Mouse (Mus musculus) stomach, embryonic 14.5 days (tissue): ENCODE measurements around the gene Rap2b. TPM values are rescaled to one million over a fixed set of nuclear protein-coding genes. Genes with fewer than 3 reads are reported as not detected.

Experiments
- ATAC-seq: fragments of 200-750 bp; cut with Nextera tagmentation; 2 replicates; pipeline ENCODE4 v1.8.0; 2017; ENCODE audit warnings: low read depth, moderate TSS enrichment; ENCODE audit not compliant: insufficient number of reproducible peaks, insufficient read depth, low FRiP score
- H3K27ac ChIP-seq: fragments of 300-500 bp; sonication (generic); 2 replicates; pipeline ENCODE4 v1.5.1; 2014; ENCODE audit warnings: mild to moderate bottlenecking, low read length, moderate library complexity, mixed read lengths
- H3K27me3 ChIP-seq: fragments of 300-500 bp; sonication (generic); 2 replicates; pipeline ENCODE4 v1.6.1; 2014; ENCODE audit warnings: low read length, control low read depth, mixed read lengths; ENCODE audit not compliant: control insufficient read depth, insufficient read depth
- H3K36me3 ChIP-seq: fragments of 300-500 bp; sonication (generic); 2 replicates; pipeline ENCODE4 v1.6.1; 2014; ENCODE audit warnings: mild to moderate bottlenecking, control low read depth, low read length, moderate library complexity, mixed read lengths; ENCODE audit not compliant: control insufficient read depth, insufficient read depth
- H3K4me1 ChIP-seq: fragments of 300-500 bp; sonication (generic); 2 replicates; pipeline ENCODE4 v1.6.1; 2014; ENCODE audit warnings: low read length, control low read depth, mixed read lengths; ENCODE audit not compliant: control insufficient read depth, insufficient read depth
- H3K4me2 ChIP-seq: fragments of 300-500 bp; sonication (generic); replicated peaks from 2 replicates; pipeline ENCODE4 v1.6.1; 2014; ENCODE audit warnings: low read depth, low read length, control low read depth
- H3K4me3 ChIP-seq: fragments of 300-500 bp; sonication (generic); 2 replicates; pipeline ENCODE4 v1.5.1; 2014; ENCODE audit warnings: low read depth, low read length, control low read depth
- H3K9ac ChIP-seq: fragments of 300-500 bp; sonication (generic); replicated peaks from 2 replicates; pipeline ENCODE4 v1.6.1; 2014; ENCODE audit warnings: low read depth, mild to moderate bottlenecking, control low read depth, low read length, moderate library complexity, mixed read lengths
- H3K9me3 ChIP-seq: fragments of 300-500 bp; sonication (generic); 2 replicates; pipeline ENCODE4 v1.6.1; 2016; ENCODE audit warnings: low read depth, low read length, control low read depth; ENCODE audit not compliant: control insufficient read depth
- WGBS: fragments of 180-500 bp; shearing (Covaris S2); extraction: QIAGEN DNeasy Blood & Tissue Kit; methylation state at CpG from one replicate; pipeline ENCODE4 v1.1.7; 2014; 5-methylcytosine and 5-hydroxymethylcytosine counted together
- polyA plus RNA-seq: library from polyadenylated mRNA; unstranded; fragments of >200 nt; fragmentation: Nextera tagmentation; extraction: Ambion mirVana; gene quantifications from 2 replicates; pipeline ENCODE4 v1.2.1, GENCODE M21; 2014

Rap2b gene
- polyA plus RNA-seq: 11.2 and 11.5 TPM in 2 replicates

DNA sequence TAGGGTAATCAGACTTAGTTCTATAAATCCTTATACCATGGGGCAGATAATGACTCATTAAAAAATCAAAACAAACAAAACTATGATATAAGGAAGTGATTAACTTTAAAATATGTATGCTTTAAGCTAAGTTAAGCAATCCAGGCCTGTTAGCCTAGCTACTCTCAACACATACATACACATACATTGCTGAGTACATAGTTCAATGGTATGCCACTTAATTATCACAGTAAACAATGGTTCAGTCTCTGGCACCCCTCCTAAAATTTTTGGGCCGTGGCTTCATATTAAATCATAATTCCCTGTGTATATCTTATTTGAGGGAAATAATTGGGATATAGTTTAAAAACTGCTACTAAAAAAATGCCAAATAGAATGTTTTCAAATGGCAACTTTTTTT is at the start of gene Rap2b:
TSS of gene Rap2b (plus strand) at position 301 of the 400 bp plus-strand sequence.
- Histone ChIP-seq H3K27ac (no peak within 1 kb of the TSS), H3K4me2 (no peak within 1 kb of the TSS)
- whole genome bisulfite sequencing: 75% methylated on average over 1 of the region's 1 CpGs

DNA sequence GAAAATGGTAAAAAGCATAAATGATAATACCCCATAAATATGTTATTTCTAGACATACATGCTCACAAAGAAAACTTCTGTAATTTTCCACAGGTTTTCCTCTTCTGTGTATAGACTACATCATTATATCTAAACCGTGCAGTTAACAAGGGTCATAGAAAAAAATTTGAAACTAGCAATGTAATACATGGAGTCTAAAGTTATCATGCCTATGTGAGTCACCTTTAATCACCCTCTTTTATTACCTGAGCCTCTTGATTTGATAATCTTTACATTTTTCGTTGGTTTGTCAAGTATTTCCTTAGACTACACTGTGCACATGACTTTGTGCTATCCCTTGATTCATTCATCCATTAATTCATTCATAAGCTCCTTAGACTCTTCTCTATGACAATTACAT is 46.4 kb upstream of the Rap2b start:
- Histone ChIP-seq H3K4me1 (no peaks in the 10 kb centered on the region), H3K27me3 (no peaks in the 10 kb centered on the region), H3K9ac (no peak overlapping the region), H3K36me3 (no peaks in the 10 kb centered on the region), H3K9me3 (no peaks in the 10 kb centered on the region), H3K4me2 (no peak overlapping the region), H3K27ac (no peak overlapping the region), H3K4me3 (no peak overlapping the region)
- no peak for ATAC-seq
- WGBS: 65% methylated on average over 2 of the region's 2 CpGs

More for the DNA sequence above, at the start of gene Rap2b:
- Histone ChIP-seq H3K4me1 (peaks cover 4% of the 10 kb centered on the region; the same call in 1 of the 2 replicates), H3K27me3 (no peaks in the 10 kb centered on the region), H3K9me3 (no peaks in the 10 kb centered on the region), H3K9ac (no peak within 1 kb of the TSS), H3K4me3 (no peak within 1 kb of the TSS), H3K36me3 (no peaks in the 10 kb centered on the region)
- no peak for ATAC-seq

DNA sequence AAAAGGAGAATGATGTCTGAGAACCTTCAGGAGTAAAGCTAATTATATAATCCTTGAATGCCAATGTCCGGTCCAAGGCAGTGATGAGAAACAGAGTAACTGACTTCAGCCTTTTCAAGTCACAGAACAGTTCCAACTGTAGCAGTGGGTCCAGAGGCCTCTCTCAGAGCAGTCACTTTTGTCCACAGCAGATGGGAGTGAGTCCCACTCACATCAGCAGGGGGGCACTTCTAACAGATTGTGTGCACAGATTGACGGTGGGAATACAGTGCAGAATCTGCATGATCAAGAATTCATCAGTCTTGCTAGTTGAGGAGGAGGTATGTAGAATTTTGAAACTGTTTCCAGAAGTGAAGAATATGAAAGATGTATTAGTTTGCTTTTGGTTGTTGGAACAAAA is 41.4 kb upstream of the Rap2b start:
- no peaks in the 10 kb centered on the region for H3K4me1 ChIP-seq
- ATAC-seq: no peak
- H3K9me3 ChIP-seq: no peaks in the 10 kb centered on the region
- no peak overlapping the region for H3K4me3 ChIP-seq
- WGBS: 67% methylated on average over 2 of the region's 2 CpGs
- H3K36me3 ChIP-seq: no peaks in the 10 kb centered on the region
- H3K9ac ChIP-seq: no peak overlapping the region
- no peak overlapping the region for H3K27ac ChIP-seq
- no peaks in the 10 kb centered on the region for H3K27me3 ChIP-seq
- no peak overlapping the region for H3K4me2 ChIP-seq

DNA sequence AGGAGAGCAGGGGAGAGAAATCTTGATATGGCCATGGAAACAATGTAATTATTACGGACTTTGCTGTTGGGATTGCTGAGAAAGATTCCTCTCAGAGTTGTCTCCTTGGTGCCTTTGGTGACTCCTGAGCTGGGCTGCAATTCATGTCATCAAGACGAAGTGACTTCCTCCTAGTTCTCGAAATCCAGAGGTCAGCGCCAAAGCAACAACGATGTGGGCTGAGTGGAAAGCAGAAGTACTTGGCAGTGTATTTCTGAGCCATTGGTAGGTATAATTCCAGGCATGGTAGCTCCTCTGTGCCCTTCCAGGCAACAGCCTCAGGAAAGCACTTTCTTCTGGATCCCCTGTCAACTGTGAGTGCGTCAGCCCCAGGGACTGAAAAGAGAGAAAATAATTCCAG is 39.8 kb upstream of the Rap2b start:
- no peak for ATAC-seq
- H3K4me2 ChIP-seq: no peak overlapping the region
- H3K27me3 ChIP-seq: no peaks in the 10 kb centered on the region
- H3K4me3 ChIP-seq: no peak overlapping the region
- H3K27ac ChIP-seq: no peak overlapping the region
- no peaks in the 10 kb centered on the region for H3K4me1 ChIP-seq
- H3K9me3 ChIP-seq: no peaks in the 10 kb centered on the region
- no peak overlapping the region for H3K9ac ChIP-seq
- WGBS: 80% methylated on average over 6 of the region's 6 CpGs
- H3K36me3 ChIP-seq: no peaks in the 10 kb centered on the region

DNA sequence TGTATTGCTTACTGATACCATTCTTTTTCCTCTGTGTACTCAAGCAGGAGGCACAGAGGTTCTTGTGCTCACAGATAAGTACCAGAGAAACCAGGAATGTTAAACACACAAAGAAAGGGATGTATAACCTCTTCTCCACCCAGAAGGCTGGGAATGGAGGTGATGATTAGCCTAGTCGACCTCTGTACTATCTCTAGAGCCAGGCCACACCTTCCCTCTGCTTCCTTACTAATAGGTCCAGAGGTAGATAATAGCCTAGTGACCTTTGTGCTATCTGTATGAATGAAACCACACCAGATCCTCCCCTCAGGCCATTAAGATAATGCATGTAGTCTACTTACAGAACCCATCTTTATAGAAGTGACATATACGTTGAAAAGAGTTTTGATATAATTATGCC is 25.2 kb upstream of the Rap2b start:
- no peak overlapping the region for H3K9ac ChIP-seq
- no peak for ATAC-seq
- WGBS: 37% methylated on average over 2 of the region's 2 CpGs
- no peaks in the 10 kb centered on the region for H3K27me3 ChIP-seq
- no peaks in the 10 kb centered on the region for H3K9me3 ChIP-seq
- no peaks in the 10 kb centered on the region for H3K36me3 ChIP-seq
- H3K4me1 ChIP-seq: no peaks in the 10 kb centered on the region
- no peak overlapping the region for H3K4me2 ChIP-seq
- no peak overlapping the region for H3K4me3 ChIP-seq
- H3K27ac ChIP-seq: no peak overlapping the region

DNA sequence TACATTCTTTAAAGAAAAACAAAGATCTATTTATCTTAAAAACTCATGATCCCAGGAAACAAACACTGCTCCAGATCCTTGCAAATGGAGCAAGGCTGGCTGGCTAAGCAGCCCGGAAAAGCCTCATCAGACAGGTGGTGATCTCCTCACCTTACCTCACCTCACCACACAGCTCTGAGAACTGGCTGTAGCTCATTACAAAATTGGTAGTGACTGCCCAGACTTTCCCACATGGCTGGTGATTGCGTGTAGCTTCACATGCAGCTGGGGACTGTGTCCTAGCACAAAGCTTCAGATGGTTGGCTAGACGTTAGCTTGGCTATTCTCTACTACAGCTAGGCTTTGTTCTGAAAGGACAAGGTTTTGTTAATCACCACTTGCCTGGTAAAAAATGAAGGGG is 24.2 kb upstream of the Rap2b start:
- 67% methylated on average over 3 of the region's 3 CpGs for WGBS
- ATAC-seq: no peak

DNA sequence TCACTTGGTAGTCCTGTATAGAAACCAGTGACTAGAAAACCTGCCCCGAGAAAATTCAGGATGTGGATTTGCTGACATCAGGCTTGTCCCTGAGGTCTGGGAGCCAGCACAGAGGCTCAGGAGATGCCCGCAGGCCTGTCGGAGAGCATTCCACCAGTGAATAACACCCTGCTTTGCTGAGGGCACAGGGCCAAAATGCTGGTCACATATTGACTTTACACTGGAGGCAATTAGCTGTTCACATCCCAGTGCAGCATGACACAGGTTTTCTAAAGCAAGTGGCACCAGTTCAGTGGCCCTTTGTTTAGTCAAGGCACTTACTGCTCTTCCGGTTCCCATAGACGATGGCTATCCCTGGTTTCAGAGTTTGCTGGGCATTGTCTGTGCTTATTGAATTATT is 21.1 kb upstream of the Rap2b start:
- Histone ChIP-seq H3K27me3 (no peaks in the 10 kb centered on the region), H3K4me1 (no peaks in the 10 kb centered on the region), H3K36me3 (no peaks in the 10 kb centered on the region), H3K27ac (no peak overlapping the region), H3K9me3 (no peaks in the 10 kb centered on the region), H3K4me3 (no peak overlapping the region), H3K4me2 (no peak overlapping the region), H3K9ac (no peak overlapping the region)
- ATAC-seq: 0 out of 2 replicates have a peak, but pooled peaks have one; percentile 23
- WGBS: 74% methylated on average over 5 of the region's 5 CpGs

More for the DNA sequence above, 24.2 kb upstream of the Rap2b start:
- no peak overlapping the region for H3K27ac ChIP-seq
- no peak overlapping the region for H3K4me2 ChIP-seq
- no peaks in the 10 kb centered on the region for H3K9me3 ChIP-seq
- H3K4me3 ChIP-seq: no peak overlapping the region
- H3K4me1 ChIP-seq: no peaks in the 10 kb centered on the region
- no peaks in the 10 kb centered on the region for H3K27me3 ChIP-seq
- H3K9ac ChIP-seq: no peak overlapping the region
- H3K36me3 ChIP-seq: no peaks in the 10 kb centered on the region

DNA sequence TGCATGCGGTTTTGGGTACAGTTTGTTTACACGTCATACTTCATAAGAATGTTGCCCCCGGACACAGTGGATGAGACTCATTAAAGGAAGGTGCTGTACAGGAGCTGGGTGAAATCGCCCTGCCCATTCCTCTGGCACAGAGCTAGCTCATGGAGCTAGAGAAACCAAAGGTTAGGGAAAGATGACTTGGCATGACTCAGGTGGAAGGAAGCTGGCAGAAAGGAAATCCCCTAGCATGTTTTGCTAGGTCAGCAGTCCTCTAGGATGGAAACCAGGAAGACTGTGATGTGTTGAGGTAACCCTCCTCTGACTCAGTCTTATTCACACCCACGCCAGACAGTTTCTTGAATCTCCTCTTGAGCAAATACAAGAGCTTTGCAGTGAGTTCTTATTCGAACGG is 17.4 kb upstream of the Rap2b start:
- no peak overlapping the region for H3K4me2 ChIP-seq
- no peaks in the 10 kb centered on the region for H3K9me3 ChIP-seq
- no peaks in the 10 kb centered on the region for H3K27me3 ChIP-seq
- no peak overlapping the region for H3K9ac ChIP-seq
- ATAC-seq: no peak
- H3K27ac ChIP-seq: no peak overlapping the region
- no peaks in the 10 kb centered on the region for H3K4me1 ChIP-seq
- no peaks in the 10 kb centered on the region for H3K36me3 ChIP-seq
- 67% methylated on average over 7 of the region's 7 CpGs for WGBS
- no peak overlapping the region for H3K4me3 ChIP-seq

DNA sequence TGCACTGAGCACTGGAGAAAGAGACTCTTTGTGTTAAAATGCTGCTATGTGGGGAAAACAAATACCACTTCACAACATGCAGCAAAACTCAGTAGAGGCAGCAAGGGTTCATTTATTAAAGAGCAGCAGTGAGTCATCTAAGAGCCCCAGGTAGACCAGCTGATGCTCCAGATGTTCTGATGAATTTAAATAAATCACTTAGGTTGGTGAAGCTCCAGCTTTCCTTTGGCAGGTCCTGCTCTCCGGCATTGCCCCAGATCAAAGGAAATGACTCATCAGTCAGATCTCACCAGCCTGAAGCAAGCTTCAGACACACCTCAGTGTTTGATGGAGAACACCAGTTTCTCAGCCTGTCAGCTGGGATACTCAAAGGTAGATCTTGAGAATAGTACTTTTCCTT is 15.8 kb upstream of the Rap2b start:
- H3K27me3 ChIP-seq: no peaks in the 10 kb centered on the region
- no peak overlapping the region for H3K4me3 ChIP-seq
- ATAC-seq: no peak
- H3K36me3 ChIP-seq: no peaks in the 10 kb centered on the region
- no peaks in the 10 kb centered on the region for H3K4me1 ChIP-seq
- WGBS: 20% methylated on average over 1 of the region's 1 CpGs
- H3K9ac ChIP-seq: no peak overlapping the region
- no peaks in the 10 kb centered on the region for H3K9me3 ChIP-seq
- no peak overlapping the region for H3K4me2 ChIP-seq
- no peak overlapping the region for H3K27ac ChIP-seq
